Mouse (Mus musculus) lung, postnatal 14 days (tissue): Measurements from ENCODE around the gene Donson.

ENCODE experiments used
- DNase-seq: peaks from one replicate; pipeline ENCODE4 v3.0.0; 2021

Gene Donson

DNA sequence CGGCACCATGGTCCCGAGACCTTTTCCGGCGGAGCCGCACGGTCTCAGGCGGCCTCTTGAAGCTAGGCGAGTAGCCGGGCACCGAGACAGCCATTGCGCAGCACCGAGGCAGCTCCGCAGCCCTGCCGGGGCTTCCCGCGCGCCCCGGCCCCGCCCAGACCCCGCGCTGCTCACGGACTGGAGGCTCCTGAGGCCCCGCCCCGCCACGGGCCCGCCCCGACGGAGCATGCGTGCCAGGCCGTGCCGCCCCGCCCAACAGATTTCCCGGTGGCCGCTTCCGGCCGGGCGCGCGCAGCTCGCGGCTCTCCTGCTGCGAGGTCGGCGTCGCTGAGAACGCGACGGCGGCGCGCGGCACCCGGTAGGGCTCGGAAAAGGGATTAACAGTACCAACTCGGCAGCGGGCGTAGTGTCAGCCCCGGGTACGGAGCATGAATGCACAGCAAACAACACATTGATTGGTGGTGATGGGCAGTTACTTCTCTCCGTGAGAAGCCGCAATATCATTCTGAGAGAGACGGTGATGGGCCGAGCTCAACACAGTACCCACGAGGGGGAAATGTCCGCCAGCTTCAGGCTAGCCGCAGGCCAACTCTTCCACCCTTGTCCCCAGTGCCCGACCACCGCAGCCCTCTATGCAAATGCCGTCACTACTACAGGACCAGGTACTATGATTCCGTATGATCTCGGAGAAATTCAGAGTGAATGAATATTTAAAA lies at the start of gene Donson:
TSS of gene Donson (minus strand) at position 152 of the 716 bp plus-strand sequence.
- DNase-seq = peak; percentile 96

DNA sequence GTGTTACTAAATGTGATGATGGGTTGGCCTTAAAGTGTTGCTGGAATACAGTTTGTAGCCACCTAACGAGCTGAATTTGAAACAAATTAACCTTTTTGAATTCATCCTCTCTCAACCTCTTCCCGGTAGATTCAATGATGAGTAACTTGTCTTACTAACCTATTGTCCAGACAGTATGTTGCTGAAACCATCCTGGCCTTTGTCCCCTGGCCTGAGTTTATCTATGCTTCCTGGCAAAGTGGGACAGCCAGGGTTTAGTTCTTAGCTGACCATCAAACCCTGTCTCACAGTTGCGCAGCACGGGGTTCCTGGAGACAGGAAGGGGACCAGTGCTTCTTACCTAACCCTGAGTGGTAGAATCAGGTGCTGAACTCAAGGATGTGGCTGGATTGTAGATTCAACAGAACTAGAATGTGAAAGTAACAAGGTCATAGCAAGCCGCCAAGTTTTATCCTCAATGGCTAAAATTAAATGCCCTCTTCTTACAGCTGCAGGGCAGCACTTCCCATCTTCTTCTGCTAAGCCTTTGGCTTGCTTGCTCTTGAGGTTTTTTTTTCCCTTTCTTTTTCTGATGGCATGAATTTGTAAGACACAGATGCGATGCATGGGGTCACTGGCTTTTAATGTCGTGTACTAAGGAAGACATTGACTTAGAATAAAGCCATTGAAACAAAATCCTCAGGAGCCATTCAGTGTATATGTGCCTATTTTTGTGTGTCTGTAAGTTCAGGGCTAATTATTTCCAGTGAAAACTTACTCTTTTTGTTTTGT lies 47.7 kb upstream of the Donson start:
- no peak for DNase-seq

DNA sequence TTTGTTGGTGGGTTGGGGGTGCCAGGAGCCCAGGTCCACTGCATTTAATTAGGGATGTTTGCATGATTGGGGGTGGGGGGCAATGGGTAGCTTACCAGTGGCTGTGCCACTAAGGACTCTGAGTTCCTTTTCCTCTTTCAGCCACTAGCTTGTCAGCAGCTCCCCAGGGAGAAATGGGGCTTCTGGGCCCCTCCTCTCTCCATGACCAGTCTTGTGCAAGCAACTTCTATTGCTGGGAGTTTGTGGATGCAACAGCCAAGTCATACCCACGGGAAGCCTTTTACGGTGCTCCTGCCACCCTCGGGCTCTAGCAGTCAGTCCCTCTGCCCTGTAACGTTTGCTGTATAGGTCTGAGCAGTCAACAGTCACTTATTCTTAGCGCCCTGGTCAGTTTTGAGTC lies 46.2 kb upstream of the Donson start:
- DNase-seq = peak; percentile 18

DNA sequence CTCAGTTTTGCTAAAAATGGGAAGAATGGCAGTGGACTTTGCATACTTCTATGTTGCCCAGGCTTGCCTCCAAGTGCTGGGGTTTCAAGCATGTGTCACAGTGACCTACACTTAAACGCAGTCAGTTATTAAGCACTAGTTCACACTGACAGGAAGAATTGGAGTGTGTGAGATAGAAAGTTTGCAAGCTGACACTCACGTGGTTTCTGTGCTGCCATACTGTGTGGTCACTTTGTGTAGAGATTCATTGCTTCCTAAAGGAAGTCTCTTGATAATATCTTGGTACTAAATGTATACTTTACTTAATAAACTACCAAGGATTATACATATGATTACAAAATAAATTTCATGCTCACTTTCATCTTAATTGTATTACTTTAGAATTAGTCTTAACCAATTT lies 44.2 kb upstream of the Donson start:
- DNase-seq = no peak

DNA sequence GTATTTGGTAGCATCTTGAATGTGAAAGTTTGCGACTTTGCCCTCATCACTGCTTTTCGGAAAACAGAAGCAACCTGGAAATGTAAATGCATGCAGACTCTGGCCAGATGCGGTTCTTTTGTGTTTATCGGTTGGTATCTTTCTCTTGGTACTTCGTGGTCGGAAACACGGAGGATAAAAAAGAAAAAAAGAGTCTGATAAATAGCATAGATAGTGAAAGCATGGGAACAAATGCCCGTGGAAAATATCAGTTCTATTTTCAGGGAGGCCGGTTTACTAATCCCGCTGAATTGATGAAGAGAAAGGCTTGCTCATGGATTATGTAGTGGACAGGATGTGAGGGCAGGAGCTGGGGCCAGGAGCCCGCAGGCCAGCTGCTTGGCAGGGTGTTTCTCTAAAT lies 41.9 kb upstream of the Donson start:
- no peak for DNase-seq

DNA sequence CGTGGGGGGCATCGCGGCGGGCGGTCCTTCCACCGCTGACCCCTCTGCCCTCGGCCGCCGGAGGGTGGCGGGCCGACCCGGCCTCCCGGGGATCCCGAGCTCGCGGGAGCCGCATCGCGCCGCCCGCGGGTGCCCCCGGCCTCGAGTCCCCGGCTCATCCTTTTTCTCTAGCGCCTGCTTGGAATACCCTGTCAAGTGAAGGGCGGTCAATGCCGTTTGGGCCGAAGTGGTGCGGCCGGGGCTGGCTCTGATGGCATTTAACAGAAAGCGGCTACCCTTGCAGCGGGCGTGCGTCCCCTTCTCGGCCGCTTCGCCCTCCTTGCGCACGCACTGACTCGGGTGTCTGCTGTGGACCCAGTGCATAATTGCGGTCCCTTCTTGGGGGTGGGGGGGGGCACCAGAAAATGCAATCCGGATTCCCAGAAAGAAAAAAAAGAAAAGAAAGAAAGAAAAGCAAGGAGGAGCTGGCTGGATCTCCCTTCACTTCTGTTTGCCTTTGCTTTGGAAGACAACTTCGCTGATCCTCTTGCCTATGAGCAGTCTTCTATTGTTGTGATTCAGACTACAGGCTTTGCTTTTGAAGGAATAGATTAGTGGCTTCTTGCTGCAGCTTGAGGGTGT lies 41.4 kb upstream of the Donson start:
- peak; percentile 31 for DNase-seq

DNA sequence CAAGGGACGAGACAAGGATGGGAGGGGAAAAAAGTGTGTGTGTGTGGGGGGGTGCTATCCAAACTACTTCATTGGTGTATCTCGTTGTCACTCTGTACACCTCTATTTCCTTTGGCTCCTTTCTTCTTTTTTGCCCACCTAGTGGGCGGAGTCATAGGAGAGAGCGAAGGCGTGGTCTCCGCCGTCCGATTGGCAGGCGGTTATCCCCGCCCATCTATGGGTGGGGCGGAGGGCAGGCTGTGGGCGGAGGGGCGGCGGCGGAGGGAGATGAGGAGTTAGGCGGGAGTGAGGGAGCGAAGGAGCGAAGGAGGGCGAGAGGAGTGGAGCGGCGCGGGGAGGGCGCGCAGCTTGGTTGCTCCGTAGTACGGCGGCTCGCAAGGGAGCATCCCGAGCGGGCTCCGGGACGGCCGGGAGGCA lies 40.5 kb upstream of the Donson start, which contains the start of gene Itsn1:
TSS of gene Itsn1 (plus strand) at position 216 of the 417 bp plus-strand sequence.
- DNase-seq = peak; percentile 98

DNA sequence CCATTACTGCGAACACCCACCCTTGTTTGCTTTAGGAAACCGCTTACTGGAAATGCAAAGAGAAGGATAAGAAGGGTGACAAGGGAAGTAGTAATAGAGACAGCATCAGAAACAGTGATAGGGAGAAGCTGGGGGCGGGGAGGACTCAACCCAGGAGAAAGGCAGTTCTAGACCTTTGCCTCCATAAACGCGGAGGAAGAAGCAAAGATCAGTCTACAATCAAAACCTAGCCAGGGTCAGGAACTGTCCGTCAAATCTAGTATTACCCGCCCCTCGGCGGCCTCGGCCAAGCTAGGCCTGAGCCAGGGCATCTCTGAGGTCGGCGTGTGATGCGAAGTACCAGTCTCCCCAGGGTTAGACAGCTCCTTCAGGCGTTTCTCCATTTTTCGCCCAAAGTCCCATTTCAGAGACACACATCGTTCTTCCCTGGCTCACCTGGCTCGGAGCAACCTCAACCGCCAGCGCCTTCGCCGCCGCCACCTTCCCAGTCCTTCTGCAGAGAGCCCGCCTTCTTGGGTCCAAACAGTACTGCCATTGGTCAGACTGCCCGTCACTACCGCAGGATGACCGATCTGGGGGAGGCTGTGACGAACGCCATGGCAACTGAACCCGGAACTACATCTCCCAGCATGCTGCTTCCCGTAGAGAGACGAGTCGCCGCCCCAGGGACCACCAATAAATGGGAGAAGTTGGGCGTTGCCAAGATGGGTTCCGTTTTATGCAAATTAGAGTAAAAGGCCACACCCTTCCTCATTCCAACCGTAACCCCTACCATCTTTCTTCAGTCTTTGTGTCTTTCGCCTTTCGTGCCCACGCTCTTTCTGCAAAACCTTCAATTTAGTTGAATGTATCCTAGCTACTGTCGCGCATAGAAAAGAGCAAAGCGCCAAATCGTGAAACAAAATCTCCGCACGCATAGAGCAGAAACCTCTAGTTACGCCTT lies 39.8 kb upstream of the Donson start, which contains the start of gene Cryzl1:
TSS of gene Cryzl1 (minus strand) at position 853 of the 943 bp plus-strand sequence.
- DNase-seq = peak; percentile 98

DNA sequence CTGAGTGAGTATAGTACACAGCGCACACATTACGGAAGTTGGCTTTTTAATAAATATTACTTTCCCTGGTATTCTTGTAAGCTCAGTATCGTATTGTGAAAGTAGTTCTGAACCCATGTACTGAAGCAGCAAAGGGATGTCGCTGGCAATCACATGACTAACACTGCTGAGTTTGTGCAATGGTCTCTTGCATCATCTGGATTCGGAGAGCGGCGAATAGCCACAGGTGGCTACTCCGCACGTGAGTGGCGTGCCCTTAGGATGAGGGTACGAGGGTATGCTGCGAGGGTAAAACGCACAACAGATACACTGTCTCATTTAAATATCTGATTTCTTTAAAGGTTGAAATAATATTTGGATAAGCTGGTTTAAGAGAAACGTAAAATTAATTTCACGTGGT lies 38.9 kb upstream of the Donson start:
- DNase-seq = peak; percentile 46

DNA sequence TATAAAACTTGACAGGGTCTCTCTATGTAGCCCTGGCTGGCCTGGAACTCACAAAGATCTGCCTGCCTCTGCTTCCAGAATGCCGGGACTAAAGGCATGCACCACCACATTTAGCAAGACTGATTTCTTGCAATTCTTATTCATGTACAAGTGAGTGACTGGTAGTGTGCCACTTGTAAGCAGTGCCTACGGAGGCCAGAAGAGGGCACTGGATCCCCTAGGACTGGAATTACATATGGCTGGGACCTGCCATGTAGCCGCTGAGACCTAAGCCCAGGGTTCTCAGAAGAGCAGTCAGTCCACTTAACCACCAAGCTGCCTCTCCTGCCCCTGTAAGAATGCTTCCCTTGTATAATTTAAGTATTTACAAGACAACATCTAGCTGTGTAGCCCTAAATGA lies 35.7 kb upstream of the Donson start:
- DNase-seq = peak; percentile 69

DNA sequence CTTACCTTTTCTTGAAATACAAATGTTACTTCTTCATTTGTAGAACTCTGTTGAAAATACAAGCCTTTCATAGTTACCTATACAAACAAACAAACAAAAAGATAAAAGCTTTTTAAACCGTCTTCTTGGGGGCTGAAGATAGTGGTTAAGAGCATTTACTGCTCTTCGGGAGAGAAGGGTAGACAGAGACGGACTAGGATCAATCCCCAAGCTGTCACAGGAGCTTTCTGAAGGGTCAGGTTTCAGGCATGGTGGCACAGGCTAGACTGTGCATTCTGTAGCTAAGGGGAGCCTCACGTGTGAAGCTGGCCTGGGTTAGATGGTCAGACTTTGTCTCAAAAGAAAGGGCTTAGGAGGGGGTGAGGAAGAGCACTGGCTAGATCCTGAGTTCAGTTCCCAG lies 28.8 kb upstream of the Donson start:
- DNase-seq = no peak

DNA sequence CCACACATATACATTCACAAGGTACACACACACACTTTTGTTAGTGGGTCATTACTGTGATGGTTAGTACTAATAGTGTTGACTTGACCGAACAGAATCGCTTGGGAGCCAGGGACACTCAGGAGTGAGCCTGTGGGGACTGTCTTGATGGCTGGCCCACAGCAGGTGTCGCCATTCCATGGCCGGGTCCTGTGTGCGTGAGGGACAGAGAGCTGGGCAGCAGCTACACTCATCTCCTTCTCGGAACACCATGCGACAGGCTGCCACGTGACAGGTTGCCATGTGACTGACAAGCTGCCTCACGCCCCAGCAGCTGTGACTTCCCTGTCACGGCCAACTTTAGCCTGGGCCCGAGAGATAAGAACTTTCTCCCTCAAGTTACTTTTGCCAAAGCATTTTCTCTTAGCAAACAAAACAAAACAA lies 28.4 kb upstream of the Donson start:
- DNase-seq = no peak

DNA sequence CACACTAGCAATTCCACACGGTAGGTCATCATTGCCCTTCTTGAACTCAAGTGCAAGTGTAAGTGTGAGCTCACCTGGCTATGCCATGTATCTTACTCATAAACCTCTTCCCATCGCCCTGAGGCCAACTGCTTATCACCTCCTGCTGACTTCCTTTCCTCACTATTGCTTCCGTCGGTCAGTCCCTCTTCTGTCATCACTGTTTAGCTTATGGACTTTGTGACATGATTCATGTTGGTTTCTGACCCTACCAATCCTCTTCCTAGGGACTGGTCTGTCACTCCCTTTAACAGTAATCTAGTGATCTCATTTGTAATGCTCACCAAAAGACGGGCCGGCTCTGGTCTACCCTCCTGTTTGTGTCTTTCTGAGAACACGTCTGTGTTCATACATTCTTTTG lies 21.7 kb upstream of the Donson start:
- DNase-seq = no peak

DNA sequence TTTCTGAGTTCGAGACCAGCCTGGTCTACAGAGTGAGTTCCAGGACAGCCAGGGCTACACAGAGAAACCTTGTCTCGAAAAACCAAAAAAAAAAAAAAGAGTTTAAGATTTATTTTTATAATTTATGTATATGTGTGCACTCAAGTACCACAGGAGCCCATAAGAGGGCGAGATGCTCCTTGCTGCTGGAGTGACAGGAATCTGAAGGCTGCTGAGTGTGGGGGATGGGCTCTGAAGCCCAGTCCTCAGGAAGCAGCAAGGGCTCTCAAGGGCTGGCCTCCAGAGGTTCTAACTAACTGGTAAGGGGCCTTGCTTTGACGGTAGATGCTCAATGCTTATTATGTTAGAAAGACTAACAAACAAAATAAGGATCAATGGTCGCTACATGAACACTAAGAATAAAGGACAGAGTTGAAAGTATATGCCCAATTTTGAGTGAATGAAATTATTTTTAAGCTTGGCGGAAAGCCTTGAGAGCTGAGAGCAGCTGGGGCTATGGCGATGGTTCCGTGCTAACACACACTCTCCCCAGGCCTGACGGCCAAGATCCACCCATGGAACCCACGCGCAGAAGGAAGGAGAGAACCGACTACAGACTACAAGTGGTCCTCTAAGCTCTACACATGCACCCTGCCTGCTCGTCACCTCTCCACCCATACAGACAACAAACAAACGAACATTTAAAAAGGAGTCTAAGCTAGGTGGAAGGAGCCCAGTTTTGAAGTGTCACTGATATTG lies 16.2 kb upstream of the Donson start:
- DNase-seq = no peak

DNA sequence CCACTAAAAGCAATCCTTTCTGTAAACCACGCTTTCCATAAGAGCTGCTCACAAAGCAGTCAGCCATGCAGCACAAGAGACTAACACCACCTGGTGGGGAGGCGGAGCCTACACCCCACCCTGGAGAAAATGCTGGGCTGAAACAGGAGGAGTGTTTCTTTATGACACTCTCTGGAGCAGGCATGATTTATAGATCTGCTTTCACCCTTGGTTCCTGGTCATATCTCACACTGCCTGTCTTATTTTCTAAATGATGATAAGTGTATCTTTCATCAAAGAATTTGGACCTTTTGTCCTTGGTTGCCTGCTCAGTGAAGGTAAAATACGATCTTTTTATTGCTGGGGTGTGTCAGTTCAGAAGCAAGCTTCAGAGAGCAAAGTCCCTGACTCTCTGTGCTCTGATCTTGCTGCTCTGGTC lies 14.2 kb upstream of the Donson start:
- no peak for DNase-seq

DNA sequence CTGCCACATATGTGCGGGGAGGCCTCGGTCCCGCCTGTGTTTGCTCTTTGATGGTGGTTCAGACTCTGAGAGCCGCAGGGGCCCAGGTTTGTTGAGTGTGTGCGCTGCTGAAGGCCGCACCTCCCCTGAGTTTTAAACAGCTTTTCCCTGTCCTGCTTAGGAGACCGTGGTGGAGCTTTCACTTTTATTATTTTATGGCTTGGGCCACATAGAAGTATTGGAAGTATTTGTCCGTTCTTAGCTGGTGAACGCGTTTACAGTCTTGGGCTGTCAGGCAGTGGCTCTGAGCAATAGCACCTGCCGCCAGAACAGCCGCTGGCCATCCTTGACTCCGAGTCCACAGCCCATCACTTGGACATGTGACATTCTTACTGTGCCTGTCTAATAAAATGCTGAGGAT lies 13.3 kb upstream of the Donson start:
- peak; percentile 43 for DNase-seq

DNA sequence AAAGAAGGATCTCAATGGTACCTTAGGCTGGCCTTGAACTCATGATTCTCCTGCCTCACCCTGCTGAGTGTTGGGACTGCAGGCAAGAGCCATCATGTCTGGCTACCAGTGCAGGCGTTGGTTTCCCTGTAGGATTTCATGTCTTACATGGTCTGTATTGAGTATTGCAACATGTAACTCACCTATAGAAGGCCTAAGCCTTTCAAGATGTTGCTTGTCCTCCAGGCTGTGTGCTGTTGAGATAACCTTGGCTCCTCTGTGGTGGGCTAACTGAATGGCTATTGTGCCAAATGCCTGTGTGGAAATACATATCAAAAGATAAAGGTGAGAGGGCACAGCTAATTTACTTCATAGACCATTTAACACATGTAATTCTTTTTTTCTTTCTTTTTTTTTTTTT lies 10.4 kb upstream of the Donson start:
- DNase-seq = no peak

DNA sequence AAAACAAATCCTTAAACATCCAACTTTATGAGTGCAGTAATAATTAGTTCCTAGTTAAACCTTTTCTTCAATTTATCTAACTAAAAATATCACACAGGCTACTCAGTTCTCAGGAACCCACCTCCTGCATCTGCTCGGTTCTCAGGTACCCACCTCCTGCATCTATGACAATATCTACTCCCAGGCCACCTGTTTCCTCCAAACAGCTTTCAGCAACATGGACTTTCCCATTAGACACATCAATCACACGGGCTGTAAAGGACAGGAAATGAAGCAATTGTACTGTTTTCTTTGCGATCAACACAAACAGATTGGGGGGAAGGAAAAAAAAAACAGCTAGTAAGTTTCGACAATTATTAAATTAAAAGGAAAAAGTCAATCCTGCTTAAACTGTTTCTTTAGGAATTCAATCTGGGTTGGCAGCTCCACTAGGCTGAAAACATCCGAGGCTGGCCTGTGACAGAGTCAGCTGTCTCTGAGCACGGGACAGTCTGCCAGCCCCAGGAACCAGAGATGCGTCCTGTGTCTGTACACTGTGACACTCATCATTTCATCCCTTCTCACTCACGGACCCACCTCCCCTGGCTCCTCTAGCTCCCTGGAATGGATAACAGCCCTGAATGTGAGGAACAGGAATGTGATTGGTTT lies 6.7 kb upstream of the Donson start:
- no peak for DNase-seq

DNA sequence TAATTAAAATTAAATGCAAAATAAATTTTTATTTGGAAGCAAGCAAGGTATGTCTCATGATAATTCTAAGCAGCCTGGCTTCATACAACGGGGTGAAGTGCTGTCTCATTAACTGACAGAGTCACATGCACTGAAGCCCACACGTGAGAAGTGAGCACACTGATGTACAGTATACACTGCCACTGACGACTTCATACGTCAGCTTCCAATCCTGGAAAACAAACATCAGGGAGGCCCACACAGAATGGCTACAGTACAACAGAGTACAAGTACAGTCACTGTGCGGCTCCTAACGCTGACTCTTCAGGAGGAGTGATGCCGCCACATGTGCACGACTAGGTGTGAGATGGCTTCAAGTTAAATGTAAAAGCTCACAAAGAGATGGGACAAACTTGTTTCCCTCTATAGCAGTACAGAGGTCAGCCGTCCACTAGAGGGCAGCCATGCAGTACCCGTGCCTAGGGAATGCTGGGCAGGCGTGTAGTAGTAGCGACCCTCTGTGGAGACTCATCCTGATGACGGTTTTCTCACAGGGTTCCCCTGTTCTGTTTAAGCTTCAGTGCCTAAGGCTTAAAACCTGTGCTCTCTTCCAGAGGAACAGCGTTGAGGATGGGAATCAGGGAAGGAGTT lies 6.0 kb upstream of the Donson start:
- DNase-seq = peak; percentile 87

DNA sequence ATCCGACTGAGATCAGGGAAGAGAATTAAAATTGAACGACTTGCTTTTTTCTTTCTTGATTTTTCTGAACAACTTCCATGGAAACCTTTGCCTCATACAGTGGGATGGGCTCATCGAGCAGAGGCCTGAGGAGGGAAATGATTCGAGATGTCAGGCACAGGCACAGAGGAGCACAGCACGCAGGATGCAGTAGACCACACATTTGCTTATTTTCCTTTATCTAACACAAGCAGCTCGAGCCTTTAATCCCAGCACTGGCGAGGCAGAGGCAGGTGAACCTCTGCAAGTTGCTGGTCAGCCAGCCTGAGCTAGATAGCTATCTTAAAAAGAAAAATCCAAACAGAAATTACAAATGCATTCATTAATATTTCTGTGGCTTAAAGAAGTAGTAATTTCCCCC lies 1.2 kb upstream of the Donson start:
- no peak for DNase-seq
